ENCODE assay signal across 33 mouse cellular contexts in the genomic region with DNA sequence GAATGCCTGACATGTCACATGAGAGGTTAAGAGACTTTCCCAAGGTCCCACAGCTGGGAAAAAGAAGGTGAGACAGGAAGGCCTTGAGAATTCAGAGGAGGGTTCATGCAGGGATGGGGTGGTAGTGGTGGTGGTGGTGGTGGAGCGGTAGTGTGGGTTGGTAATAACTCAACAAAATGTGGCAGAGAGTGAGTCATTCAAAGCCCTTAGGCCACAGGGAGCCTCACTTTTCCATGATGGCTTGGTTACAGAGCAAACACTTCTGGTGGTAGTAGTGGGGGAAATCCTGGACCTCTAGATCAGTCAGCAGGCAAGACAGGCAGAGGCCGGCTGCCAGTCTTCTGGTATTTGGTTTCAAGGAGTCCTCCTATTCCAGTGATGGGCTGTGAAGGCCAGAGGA. TPM values are rescaled to one million over a fixed set of nuclear protein-coding genes. Genes with fewer than 3 reads are reported as not detected.
DNase-seq lines count a peak whose midpoint lies in the region; ATAC-seq and TF ChIP-seq lines count a peak whose summit lies in the region.
"Had no signal": no experiment of that assay in that cellular context is flagged by ENCODE, and none has a peak within 500 bp of the region (broad histone marks: within the 10 kb centered on the region; RNA-seq: fewer than 3 reads in every experiment).

No protein-coding gene starts in this region.

- H3K9ac ChIP-seq in CH12.LX (ENCODE audit: insufficient read depth, low read depth), result no peak overlapping the region
- no peak overlapping the region for H3K9ac ChIP-seq in forebrain, embryonic 12.5 days
- H3K9ac ChIP-seq: embryonic facial prominence, embryonic 13.5 days; forebrain, embryonic 13.5 days; heart, embryonic 13.5 days; hindbrain, embryonic 12.5 days; intestine, embryonic 15.5 days had no signal

- ATAC-seq in forebrain, embryonic 12.5 days (ENCODE audit: low FRiP score), result no peak
- ATAC-seq: forebrain, embryonic 13.5 days; forebrain, embryonic 16.5 days; hindbrain, embryonic 16.5 days; intestine, embryonic 15.5 days had no signal

- H3K4me3 ChIP-seq in gastrocnemius, adult 2 months, result no peak overlapping the region
- H3K4me3 ChIP-seq in CH12.LX (replicated peaks in 1 of 3; ENCODE audit: low read depth in 2 of 3, low read length in 2 of 3, poor library complexity in 1 of 3), result no peak overlapping the region
- no peak overlapping the region for H3K4me3 ChIP-seq in forebrain, embryonic 12.5 days (replicated peaks)
- H3K4me3 ChIP-seq: embryonic facial prominence, embryonic 10.5 days; embryonic facial prominence, embryonic 13.5 days; erythroblast, embryonic 14.5 days; forebrain, embryonic 13.5 days; heart, embryonic 13.5 days; hindbrain, embryonic 12.5 days; intestine, embryonic 15.5 days had no signal

- TF ChIP-seq RAD21 in CH12.LX (IDR thresholded peaks at IDR 0.05; ENCODE audit: low read depth, low read length), result no peak

- no peak for TF ChIP-seq POLR2A in CH12.LX (IDR thresholded peaks at IDR 0.05; ENCODE audit: low read depth, low read length)

- H3K27ac ChIP-seq in gastrocnemius, adult 2 months, result no peak overlapping the region
- H3K27ac ChIP-seq in CH12.LX (ENCODE audit: insufficient read depth, low read depth), result no peak overlapping the region
- no peak overlapping the region for H3K27ac ChIP-seq in forebrain, embryonic 12.5 days
- H3K27ac ChIP-seq: embryonic facial prominence, embryonic 10.5 days; embryonic facial prominence, embryonic 13.5 days; forebrain, embryonic 13.5 days; heart, embryonic 13.5 days; hindbrain, embryonic 12.5 days; intestine, embryonic 15.5 days had no signal

- no peak overlapping the region for H3K4me2 ChIP-seq in CH12.LX (ENCODE audit: insufficient read depth, low read depth, poor library complexity, severe bottlenecking)
- no peak overlapping the region for H3K4me2 ChIP-seq in forebrain, embryonic 12.5 days
- H3K4me2 ChIP-seq: embryonic facial prominence, embryonic 13.5 days; forebrain, embryonic 13.5 days; heart, embryonic 13.5 days; hindbrain, embryonic 12.5 days; intestine, embryonic 15.5 days had no signal

- no peak for TF ChIP-seq CTCF in gastrocnemius, adult 2 months (IDR thresholded peaks at IDR 0.05)
- no peak for TF ChIP-seq CTCF in CH12.LX (conservative IDR thresholded peaks at IDR 0.05 in 1 of 2, IDR thresholded peaks at IDR 0.05 in 1 of 2; ENCODE audit: low read depth in 2 of 2, low read length in 2 of 2)

- peak; percentile 48; the same call in 1 of the 2 replicates for TF ChIP-seq EP300 in CH12.LX (IDR thresholded peaks at IDR 0.05; ENCODE audit: low read length)

- H3K9me3 ChIP-seq in CH12.LX (replicated peaks; ENCODE audit: low read length), result no peaks in the 10 kb centered on the region
- no peaks in the 10 kb centered on the region for H3K9me3 ChIP-seq in forebrain, embryonic 12.5 days
- H3K9me3 ChIP-seq: embryonic facial prominence, embryonic 10.5 days; embryonic facial prominence, embryonic 13.5 days; forebrain, embryonic 13.5 days; G1E; heart, embryonic 13.5 days; hindbrain, embryonic 12.5 days; intestine, embryonic 15.5 days had no signal

- intact Hi-C loops in gastrocnemius, adult 2 months (cut with DNase I), result no loop called here
- intact Hi-C loops in gastrocnemius, postnatal 14 days (cut with DNase I; ENCODE audit: low total_unique reads), result no loop called here

- in situ Hi-C loops in CH12.LX (cut with MboI; ENCODE audit: low pct_ligation_motif_present, low pct_unique_long_range_greater_than_20kb, low sequenced_read_pairs), result no loop called here

- H3K27me3 ChIP-seq in CH12.LX (replicated peaks), result peaks cover 87% of the 10 kb centered on the region
- H3K27me3 ChIP-seq in forebrain, embryonic 12.5 days, result peaks cover 5% of the 10 kb centered on the region; the same call in 1 of the 2 replicates
- H3K27me3 ChIP-seq: embryonic facial prominence, embryonic 13.5 days; forebrain, embryonic 13.5 days; hindbrain, embryonic 12.5 days; intestine, embryonic 15.5 days had no signal

- peaks cover 4 to 7% of the 10 kb centered on the region in 2 experiments; a peak in 1 of 4 replicates for H3K4me1 ChIP-seq in CH12.LX (ENCODE audit: control insufficient read depth in 1 of 2, insufficient read depth in 2 of 2)
- H3K4me1 ChIP-seq in forebrain, embryonic 12.5 days, result no peaks in the 10 kb centered on the region; the same call in 1 of the 2 replicates
- H3K4me1 ChIP-seq: embryonic facial prominence, embryonic 10.5 days; embryonic facial prominence, embryonic 13.5 days; forebrain, embryonic 13.5 days; hindbrain, embryonic 12.5 days; intestine, embryonic 15.5 days had no signal

- 91% methylated on average over 2 of the region's 2 CpGs for WGBS in forebrain, embryonic 12.5 days

- no peaks in the 10 kb centered on the region for H3K36me3 ChIP-seq in CH12.LX (replicated peaks in 1 of 2; ENCODE audit: control insufficient read depth in 1 of 2, insufficient read depth in 1 of 2, low read length in 1 of 2)
- H3K36me3 ChIP-seq in forebrain, embryonic 12.5 days (replicated peaks), result no peaks in the 10 kb centered on the region
- H3K36me3 ChIP-seq: embryonic facial prominence, embryonic 10.5 days; embryonic facial prominence, embryonic 13.5 days; G1E; heart, embryonic 13.5 days; hindbrain, embryonic 12.5 days; intestine, embryonic 15.5 days had no signal

- peak; percentile 43 for DNase-seq in adrenal gland, adult 2 months
- no peak for DNase-seq in adrenal gland, postnatal 4 days (ENCODE audit: low spot score in 2 of 2)
- DNase-seq in gastrocnemius, adult 2 months, result peak; percentile 9
- no peak for DNase-seq in gastrocnemius, postnatal 14 days
- peak; percentile 32 for DNase-seq in 3134 (ENCODE audit: extremely low read depth, insufficient read length, low spot score)
- peak; percentile 39 for DNase-seq in CH12.LX (ENCODE audit: extremely low read depth)
- no peak for DNase-seq in lung, postnatal 4 days
- DNase-seq: adrenal gland, postnatal 25 days; cerebellum, adult 11 months; cerebellum, adult 2 months; cerebellum, adult 9-11 months; cerebellum, postnatal 36 days; embryo, embryonic 11 days; gastrocnemius, postnatal 25 days; heart, adult 18-20 months; kidney, adult 11 months; kidney, adult 8-10 months had no signal

- dilution Hi-C loops in CH12.LX (cut with MboI; ENCODE audit: extremely low pct_ligation_motif_present, extremely low pct_unique_long_range_greater_than_20kb, low sequenced_read_pairs), result no loop called here

- H3K79me2 ChIP-seq in CH12.LX (replicated peaks; ENCODE audit: control insufficient read depth, extremely low read depth, insufficient read depth, poor library complexity, severe bottlenecking), result no peaks in the 10 kb centered on the region

TF ChIP-seq in CH12.LX, 34 proteins besides CTCF, POLR2A, EP300 and RAD21 (continues in another document):
- TF ChIP-seq JUN (IDR thresholded peaks at IDR 0.05; ENCODE audit: insufficient read depth, low read depth, low read length) (no peak), ETS1 (conservative IDR thresholded peaks at IDR 0.05; ENCODE audit: low read depth, low read length) (0 out of 2 replicates have a peak, but pooled peaks have one; percentile 18), KAT2A (IDR thresholded peaks at IDR 0.05; ENCODE audit: insufficient replicate concordance, low read length) (no peak)

RNA-seq across cellular contexts. Expression of a gene that starts 15.8 kb away (rescaled TPM):
- not detected for total RNA-seq in adrenal gland, adult 2 months (2021)
- not detected in 2 replicates for polyA plus RNA-seq in adrenal gland, adult 2 months (2012; rRNA removed)
- total RNA-seq in adrenal gland, postnatal 4 days (2021), result not detected
- total RNA-seq in gastrocnemius, adult 2 months (2021), result not detected
- not detected for total RNA-seq in gastrocnemius, postnatal 14 days (2021)
- total RNA-seq in CH12.LX (2012; rRNA removed), result not detected in 2 replicates
- total RNA-seq in CH12.LX (2014; rRNA removed), result not detected in 2 replicates
- not detected in 2 replicates for polyA plus RNA-seq in CH12.LX (2012; ENCODE audit: insufficient read length, low read depth)
- not detected in 2 replicates for polyA plus RNA-seq in forebrain, embryonic 12.5 days (2016; fragmentation: Nextera tagmentation; extraction: Ambion mirVana)
- total RNA-seq: adrenal gland, postnatal 25 days; G1E; gastrocnemius, adult 18-20 months; heart, adult 18-20 months; heart, postnatal 25 days; hematopoietic stem cell, adult 5-6 weeks had no signal
- polyA plus RNA-seq: embryonic facial prominence, embryonic 13.5 days; erythroblast, embryonic 14.5 days; forebrain, embryonic 13.5 days; forebrain, embryonic 16.5 days; G1E; gonadal fat pad, adult 2 months; heart, embryonic 13.5 days; heart, embryonic 16.5 days had no signal

RNA-seq across cellular contexts. Expression of a gene that starts 25.0 kb away (rescaled TPM):
- total RNA-seq in adrenal gland, adult 2 months (2021), result not detected
- not detected in 2 replicates for polyA plus RNA-seq in adrenal gland, adult 2 months (2012; rRNA removed)
- total RNA-seq in adrenal gland, postnatal 4 days (2021), result under 1 TPM in 1 of 2 experiments, not detected in 1; 0.08 TPM
- total RNA-seq in gastrocnemius, adult 2 months (2021), result not detected
- not detected for total RNA-seq in gastrocnemius, postnatal 14 days (2021)
- total RNA-seq in CH12.LX (2012; rRNA removed), result 0.30 and 0.50 TPM in 2 replicates
- not detected in 2 replicates for total RNA-seq in CH12.LX (2014; rRNA removed)
- 0.10 TPM in 1 of 2 replicates, not detected in the other for polyA plus RNA-seq in CH12.LX (2012; ENCODE audit: insufficient read length, low read depth)
- not detected in 2 replicates for polyA plus RNA-seq in forebrain, embryonic 12.5 days (2016; fragmentation: Nextera tagmentation; extraction: Ambion mirVana)
- total RNA-seq: adrenal gland, postnatal 25 days; gastrocnemius, adult 18-20 months; gastrocnemius, postnatal 25 days had no signal
- polyA plus RNA-seq: erythroblast, embryonic 14.5 days; forebrain, embryonic 13.5 days; G1E; gonadal fat pad, adult 2 months had no signal

RNA-seq across cellular contexts. Expression of a gene that starts 46.9 kb away (rescaled TPM):
- total RNA-seq in adrenal gland, adult 2 months (2021), result 1 to 10 TPM in 1 of 2 experiments, under 1 TPM in 1; 0.79 to 1.0 TPM
- polyA plus RNA-seq in adrenal gland, adult 2 months (2012; rRNA removed), result 1.4 and 2.5 TPM in 2 replicates
- under 1 TPM; 0.67 to 0.73 TPM for total RNA-seq in adrenal gland, postnatal 4 days (2021)
- total RNA-seq in gastrocnemius, adult 2 months (2021), result not detected
- total RNA-seq in gastrocnemius, postnatal 14 days (2021), result not detected
- total RNA-seq in CH12.LX (2012; rRNA removed), result 0.13 TPM in 1 of 2 replicates, not detected in the other
- total RNA-seq in CH12.LX (2014; rRNA removed), result not detected in 2 replicates
- polyA plus RNA-seq in CH12.LX (2012; ENCODE audit: insufficient read length, low read depth), result 0.19 and 0.23 TPM in 2 replicates
- polyA plus RNA-seq in forebrain, embryonic 12.5 days (2016; fragmentation: Nextera tagmentation; extraction: Ambion mirVana), result 0.19 and 0.55 TPM in 2 replicates
- total RNA-seq: gastrocnemius, adult 18-20 months; gastrocnemius, postnatal 25 days; heart, adult 18-20 months; heart, postnatal 25 days; hematopoietic stem cell, adult 5-6 weeks had no signal
- polyA plus RNA-seq: forebrain, embryonic 13.5 days; G1E had no signal

RNA-seq across cellular contexts. Expression of a gene that starts 50.2 kb away (rescaled TPM):
- total RNA-seq in adrenal gland, adult 2 months (2021), result under 1 TPM; 0.59 to 0.78 TPM
- 2.3 and 3.0 TPM in 2 replicates for polyA plus RNA-seq in adrenal gland, adult 2 months (2012; rRNA removed)
- 1 to 10 TPM; 1.3 to 1.4 TPM for total RNA-seq in adrenal gland, postnatal 4 days (2021)
- total RNA-seq in gastrocnemius, adult 2 months (2021), result under 1 TPM in 1 of 2 experiments, not detected in 1; 0.20 TPM
- under 1 TPM in 1 of 2 experiments, not detected in 1; 0.18 TPM for total RNA-seq in gastrocnemius, postnatal 14 days (2021)
- total RNA-seq in CH12.LX (2012; rRNA removed) (not detected in 2 replicates), CH12.LX (2014; rRNA removed) (not detected in 2 replicates)
- polyA plus RNA-seq in CH12.LX (2012; ENCODE audit: insufficient read length, low read depth), result not detected in 2 replicates
- 0.11 TPM in 1 of 2 replicates, not detected in the other for polyA plus RNA-seq in forebrain, embryonic 12.5 days (2016; fragmentation: Nextera tagmentation; extraction: Ambion mirVana)
- total RNA-seq: gastrocnemius, adult 18-20 months; hematopoietic stem cell, adult 5-6 weeks had no signal
- polyA plus RNA-seq: erythroblast, embryonic 14.5 days had no signal

RNA-seq across cellular contexts. Expression of a gene that starts 52.4 kb away (rescaled TPM):
- not detected for total RNA-seq in adrenal gland, adult 2 months (2021)
- polyA plus RNA-seq in adrenal gland, adult 2 months (2012; rRNA removed), result 1.3 and 1.6 TPM in 2 replicates
- under 1 TPM; 0.51 to 0.59 TPM for total RNA-seq in adrenal gland, postnatal 4 days (2021)
- total RNA-seq in gastrocnemius, adult 2 months (2021), result not detected
- total RNA-seq in gastrocnemius, postnatal 14 days (2021), result under 1 TPM in 1 of 2 experiments, not detected in 1; 0.10 TPM
- 0.04 TPM in 1 of 2 replicates, not detected in the other for total RNA-seq in CH12.LX (2012; rRNA removed)
- not detected in 2 replicates for total RNA-seq in CH12.LX (2014; rRNA removed)
- not detected in 2 replicates for polyA plus RNA-seq in CH12.LX (2012; ENCODE audit: insufficient read length, low read depth)
- polyA plus RNA-seq in forebrain, embryonic 12.5 days (2016; fragmentation: Nextera tagmentation; extraction: Ambion mirVana), result 0.31 and 0.43 TPM in 2 replicates
- total RNA-seq: adrenal gland, postnatal 25 days; gastrocnemius, adult 18-20 months; gastrocnemius, postnatal 25 days; hematopoietic stem cell, adult 5-6 weeks had no signal

Comparison
In these comparisons a context has a peak if more than half of its experiments do, and no peak if none do; other contexts are left out.
1. DNase-seq: peak in adrenal gland, adult 2 months (single experiment), gastrocnemius, adult 2 months (single experiment), 3134 (single experiment) and CH12.LX (single experiment); none in adrenal gland, postnatal 4 days (0 of 2), gastrocnemius, postnatal 14 days (single experiment) and lung, postnatal 4 days (0 of 2).